Mouse (Mus musculus) MEL (cell line): ENCODE data around the gene Mag. TPM values are rescaled to one million over a fixed set of nuclear protein-coding genes. Genes with fewer than 3 reads are reported as not detected.

Experiments used
- DNase-seq: peaks from one replicate; pipeline ENCODE4 v3.0.0; 2011; ENCODE audit warnings: low read depth, low spot score
- H3K27ac ChIP-seq: 2 replicates; pipeline ENCODE4 v1.5.1; 2012; ENCODE audit warnings: low read depth, mild to moderate bottlenecking, control low read depth, low read length, moderate library complexity; ENCODE audit not compliant: control insufficient read depth
- H3K27me3 ChIP-seq, 2 experiments: fragments of 150-350 bp in 1 of 2; sonication (generic) in 1 of 2; 2 replicates each; pipeline ENCODE4 v1.6.1; 2012; ENCODE audit warnings: low read length in 2 of 2, mild to moderate bottlenecking in 2 of 2, improper control_type of control experiment in 1 of 2, moderate library complexity in 1 of 2; ENCODE audit not compliant: insufficient read depth in 2 of 2, control insufficient read depth in 1 of 2
- H3K36me3 ChIP-seq, 2 experiments: 2 replicates each; pipeline ENCODE4 v1.6.1; 2012 to 2014; ENCODE audit warnings: low read length in 2 of 2, improper control_type of control experiment in 1 of 2, inconsistent platforms in 1 of 2, mild to moderate bottlenecking in 1 of 2; ENCODE audit not compliant: insufficient read depth in 2 of 2, control insufficient read depth in 1 of 2
- H3K4me1 ChIP-seq, 2 experiments: fragments of 150-350 bp in 1 of 2; sonication (generic) in 1 of 2; 2 replicates each; pipeline ENCODE4 v1.6.1; 2012; ENCODE audit warnings: low read length in 2 of 2, improper control_type of control experiment in 1 of 2, mild to moderate bottlenecking in 1 of 2; ENCODE audit not compliant: insufficient read depth in 2 of 2, control insufficient read depth in 1 of 2
- H3K4me3 ChIP-seq, 2 experiments: fragments of 150-350 bp in 1 of 2; sonication (generic) in 1 of 2; 2 replicates each; pipeline ENCODE4 v1.5.1; 2012; ENCODE audit warnings: low read depth in 2 of 2, low read length in 2 of 2, mild to moderate bottlenecking in 2 of 2, moderate library complexity in 2 of 2, control low read depth in 1 of 2, improper control_type of control experiment in 1 of 2; ENCODE audit not compliant: control insufficient read depth in 1 of 2, insufficient read depth in 1 of 2
- H3K79me2 ChIP-seq: 2 replicates; pipeline ENCODE4 v1.6.1; 2012; ENCODE audit warnings: mild to moderate bottlenecking, low read length, moderate library complexity; ENCODE audit not compliant: control insufficient read depth, poor library complexity, insufficient read depth
- H3K9ac ChIP-seq: 2 replicates; pipeline ENCODE4 v1.6.1; 2012; ENCODE audit warnings: low read depth, mild to moderate bottlenecking, control low read depth, low read length, moderate library complexity; ENCODE audit not compliant: control insufficient read depth, poor library complexity, severe bottlenecking
- H3K9me3 ChIP-seq: fragments of 150-350 bp; sonication (generic); replicated peaks from 2 replicates; pipeline ENCODE4 v1.6.1; 2012; ENCODE audit warnings: mild to moderate bottlenecking, low read length, improper control_type of control experiment, moderate library complexity; ENCODE audit not compliant: insufficient read depth
- BHLHE40 ChIP-seq: IDR thresholded peaks from 2 replicates; pipeline ENCODE4 v1.6.1; 2012; ENCODE audit warnings: low read depth, mild to moderate bottlenecking, inconsistent platforms, low read length, improper control_type of control experiment, borderline replicate concordance
- CTCF ChIP-seq, 3 experiments: IDR thresholded peaks in 2 of 3; conservative IDR thresholded peaks in 1 of 3; 2 replicates each; pipeline ENCODE4 v1.5.1; 2011 to 2012; ENCODE audit warnings: low read length in 3 of 3, low read depth in 2 of 3, mild to moderate bottlenecking in 2 of 3, improper control_type of control experiment in 1 of 3, inconsistent platforms in 1 of 3, mixed read lengths in 1 of 3, moderate library complexity in 1 of 3; ENCODE audit not compliant: control insufficient read depth in 1 of 3, insufficient read depth in 1 of 3, poor library complexity in 1 of 3, severe bottlenecking in 1 of 3
- E2F4 ChIP-seq: IDR thresholded peaks from 2 replicates; pipeline ENCODE4 v1.6.1; 2011; ENCODE audit warnings: low read depth, low read length, improper control_type of control experiment, borderline replicate concordance
- EP300 ChIP-seq, 2 experiments: IDR thresholded peaks; 2 replicates each; pipeline ENCODE4 v1.6.1; 2011; ENCODE audit warnings: improper control_type of control experiment in 2 of 2, low read length in 2 of 2, low read depth in 1 of 2, mild to moderate bottlenecking in 1 of 2
- ETS1 ChIP-seq: IDR thresholded peaks from 2 replicates; pipeline ENCODE4 v1.6.1; 2012; ENCODE audit warnings: low read depth, mild to moderate bottlenecking, inconsistent platforms, low read length, improper control_type of control experiment, moderate library complexity
- GATA1 ChIP-seq: IDR thresholded peaks from 2 replicates; pipeline ENCODE4 v1.6.1; 2011; ENCODE audit warnings: low read depth, low read length, improper control_type of control experiment
- HCFC1 ChIP-seq: IDR thresholded peaks from 2 replicates; pipeline ENCODE4 v1.6.1; 2012; ENCODE audit warnings: low read depth, mild to moderate bottlenecking, inconsistent platforms, low read length, improper control_type of control experiment, moderate library complexity
- MAZ ChIP-seq: IDR thresholded peaks from 2 replicates; pipeline ENCODE4 v1.6.1; 2012; ENCODE audit warnings: low read depth, mild to moderate bottlenecking, inconsistent platforms, low read length, improper control_type of control experiment
- MEF2A ChIP-seq: IDR thresholded peaks from 2 replicates; pipeline ENCODE4 v1.6.1; 2014; ENCODE audit warnings: low read depth, mild to moderate bottlenecking, inconsistent platforms, low read length, improper control_type of control experiment; ENCODE audit not compliant: poor library complexity, insufficient replicate concordance, severe bottlenecking; ENCODE audit errors: extremely low read depth
- MXI1 ChIP-seq: IDR thresholded peaks from 2 replicates; pipeline ENCODE4 v1.6.1; 2011; ENCODE audit warnings: mild to moderate bottlenecking, low read depth, low read length, improper control_type of control experiment
- POLR2A ChIP-seq, 2 experiments: IDR thresholded peaks; 2 replicates each; pipeline ENCODE4 v1.6.1; 2011 to 2012; ENCODE audit warnings: low read length in 2 of 2, mild to moderate bottlenecking in 2 of 2, control low read depth in 1 of 2, improper control_type of control experiment in 1 of 2, low read depth in 1 of 2, moderate library complexity in 1 of 2; ENCODE audit not compliant: control insufficient read depth in 1 of 2, insufficient read depth in 1 of 2, poor library complexity in 1 of 2
- POLR2AphosphoS2 ChIP-seq: IDR thresholded peaks from 2 replicates; pipeline ENCODE4 v1.6.1; 2011; ENCODE audit warnings: low read length, improper control_type of control experiment
- RAD21 ChIP-seq: IDR thresholded peaks from 2 replicates; pipeline ENCODE4 v1.6.1; 2011; ENCODE audit warnings: mild to moderate bottlenecking, low read depth, low read length, improper control_type of control experiment
- SMC3 ChIP-seq: IDR thresholded peaks from 2 replicates; pipeline ENCODE4 v1.6.1; 2011; ENCODE audit warnings: low read depth, low read length, improper control_type of control experiment
- TCF12 ChIP-seq: IDR thresholded peaks from 2 replicates; pipeline ENCODE4 v1.6.1; 2014; ENCODE audit warnings: low read depth, mild to moderate bottlenecking, inconsistent platforms, low read length, improper control_type of control experiment, moderate library complexity
- UBTF ChIP-seq: IDR thresholded peaks from 2 replicates; pipeline ENCODE4 v1.6.1; 2012; ENCODE audit warnings: low read depth, mild to moderate bottlenecking, inconsistent platforms, low read length, improper control_type of control experiment, moderate library complexity, borderline replicate concordance; ENCODE audit not compliant: insufficient read depth
- USF1 ChIP-seq: IDR thresholded peaks from 2 replicates; pipeline ENCODE4 v1.6.1; 2014; ENCODE audit warnings: low read depth, mild to moderate bottlenecking, inconsistent platforms, low read length, improper control_type of control experiment, moderate library complexity
- USF2 ChIP-seq, 2 experiments: IDR thresholded peaks; 2 replicates each; pipeline ENCODE4 v1.6.1; 2011 to 2012; ENCODE audit warnings: improper control_type of control experiment in 2 of 2, low read length in 2 of 2, borderline replicate concordance in 1 of 2, inconsistent platforms in 1 of 2, low read depth in 1 of 2, mild to moderate bottlenecking in 1 of 2; ENCODE audit not compliant: insufficient read depth in 1 of 2
- ZC3H11A ChIP-seq: IDR thresholded peaks from 2 replicates; pipeline ENCODE4 v1.6.1; 2012; ENCODE audit warnings: low read depth, mild to moderate bottlenecking, inconsistent platforms, low read length, improper control_type of control experiment
- ZMIZ1 ChIP-seq: IDR thresholded peaks from 2 replicates; pipeline ENCODE4 v1.6.1; 2012; ENCODE audit warnings: low read depth, mild to moderate bottlenecking, inconsistent platforms, low read length, improper control_type of control experiment, moderate library complexity
- polyA plus RNA-seq, 2 experiments: library from polyadenylated mRNA; stranded (reverse) in 1 of 2; unstranded in 1 of 2; fragments of >175 nt in 1 of 2; fragments of >200 nt in 1 of 2; gene quantifications; 2 replicates each; pipeline versions ENCODE4 v1.2.1 to v1.2.4; 2012; ENCODE audit warnings: low replicate concordance in 2 of 2, low read depth in 1 of 2; ENCODE audit not compliant: insufficient read length in 2 of 2, insufficient read depth in 1 of 2, missing spikeins in 1 of 2
- total RNA-seq: library from RNA; depleted of rRNA; stranded (reverse); fragments of 300-350 nt; gene quantifications from 2 replicates; pipeline ENCODE4 v1.2.3, GENCODE M21; 2012

Mag gene
- total and polyA plus RNA-seq, 3 experiments, result not detected

GRCm38 (mm10) chr7:30904042-30904441 is 10.6 kb downstream of the Mag start:
- Histone ChIP-seq H3K27me3 (peaks cover 0 to under 1% of the 10 kb centered on the region in 2 experiments; a peak in 1 of 4 replicates), H3K9me3 (no peaks in the 10 kb centered on the region), H3K27ac (no peak overlapping the region), H3K79me2 (no peaks in the 10 kb centered on the region), H3K9ac (no peak overlapping the region), H3K4me1 (no peaks in the 10 kb centered on the region), H3K36me3 (no peaks in the 10 kb centered on the region), H3K4me3 (no peak overlapping the region)
- peak; percentile 12 for DNase-seq
- peak; percentile 54 for TF ChIP-seq RAD21
- peak; percentile 19 to 60 (median 55) for TF ChIP-seq CTCF (IDR thresholded peaks at IDR 0.05 in 2 of 3, conservative IDR thresholded peaks at IDR 0.05 in 1 of 3; ENCODE audit: control insufficient read depth in 1 of 3, insufficient read depth in 1 of 3, low read depth in 2 of 3, low read length in 3 of 3, poor library complexity in 1 of 3, severe bottlenecking in 1 of 3)
- no peak for TF ChIP-seq EP300 (IDR thresholded peaks at IDR 0.05; ENCODE audit: low read depth in 1 of 2, low read length in 2 of 2)
- no peak for TF ChIP-seq UBTF
- no peak for TF ChIP-seq MXI1
- TF ChIP-seq USF1, result no peak
- no peak for TF ChIP-seq POLR2AphosphoS2
- no peak for TF ChIP-seq ETS1
- no peak for TF ChIP-seq GATA1
- TF ChIP-seq ZMIZ1, result no peak
- no peak for TF ChIP-seq BHLHE40
- no peak for TF ChIP-seq E2F4
- TF ChIP-seq MEF2A, result no peak
- TF ChIP-seq MAZ, result no peak
- peak; percentile 55 for TF ChIP-seq SMC3
- TF ChIP-seq ZC3H11A, result 0 out of 2 replicates have a peak, but pooled peaks have one; percentile 25

DNA sequence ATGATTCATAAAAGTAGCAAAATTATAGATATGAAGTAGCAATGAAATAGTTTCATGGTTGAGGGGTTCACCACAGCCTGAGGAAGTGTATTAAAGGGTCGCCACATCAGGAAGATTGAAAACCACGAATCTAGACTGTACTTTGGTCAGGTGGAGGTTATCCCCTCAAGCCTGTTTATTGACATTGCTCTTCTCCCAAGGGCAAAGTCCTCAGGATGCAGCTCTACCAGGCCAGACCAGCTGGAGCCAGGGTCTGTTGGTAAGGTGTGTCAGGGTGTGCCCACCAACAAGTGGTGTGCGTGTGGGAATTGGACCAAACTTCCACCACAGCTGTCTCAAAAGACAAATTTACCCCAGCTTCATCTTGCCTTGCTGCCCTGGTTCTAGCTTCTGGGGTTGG is 19.5 kb downstream of the Mag start:
- H3K9me3 ChIP-seq, result no peaks in the 10 kb centered on the region
- no peak for TF ChIP-seq EP300 (IDR thresholded peaks at IDR 0.05; ENCODE audit: low read depth in 1 of 2, low read length in 2 of 2)
- no peak for TF ChIP-seq GATA1
- no peak for TF ChIP-seq USF2 (IDR thresholded peaks at IDR 0.05; ENCODE audit: borderline replicate concordance in 1 of 2, insufficient read depth in 1 of 2, low read depth in 1 of 2, low read length in 2 of 2)
- TF ChIP-seq POLR2A (IDR thresholded peaks at IDR 0.05; ENCODE audit: control insufficient read depth in 1 of 2, insufficient read depth in 1 of 2, low read depth in 1 of 2, low read length in 2 of 2, poor library complexity in 1 of 2), result no peak
- TF ChIP-seq TCF12, result no peak
- TF ChIP-seq HCFC1, result no peak
- TF ChIP-seq ZMIZ1, result no peak
- TF ChIP-seq UBTF, result no peak
- no peak overlapping the region for H3K27ac ChIP-seq
- no peak overlapping the region for H3K4me3 ChIP-seq
- no peaks in the 10 kb centered on the region for H3K36me3 ChIP-seq
- H3K79me2 ChIP-seq, result no peaks in the 10 kb centered on the region
- DNase-seq, result no peak
- no peak overlapping the region for H3K9ac ChIP-seq
- H3K4me1 ChIP-seq, result no peaks in the 10 kb centered on the region
- H3K27me3 ChIP-seq, result peaks cover under 1 to 2% of the 10 kb centered on the region in 2 experiments; a peak in 3 of 4 replicates
